Mouse (Mus musculus): ENCODE data around the gene Vav3.

Gene Vav3

GRCm38 (mm10) chr3:109596084-109596483 is 255.6 kb downstream of the Vav3 start:
- DNase-seq = no peak

- no peak for DNase-seq
Observed at GRCm38 (mm10) chr3:109600699-109601451, 260.4 kb downstream of the Vav3 start.

GRCm38 (mm10) chr3:109602753-109603152 is 262.3 kb downstream of the Vav3 start:
- DNase-seq = no peak

- no peak for DNase-seq
Observed at GRCm38 (mm10) chr3:109606121-109606520, 265.7 kb downstream of the Vav3 start.

GRCm38 (mm10) chr3:109621721-109622120 is 281.3 kb downstream of the Vav3 start:
- DNase-seq = no peak

GRCm38 (mm10) chr3:109622361-109622760 is 281.9 kb downstream of the Vav3 start:
- DNase-seq = no peak

GRCm38 (mm10) chr3:109622816-109623215 is 282.4 kb downstream of the Vav3 start:
- DNase-seq = no peak

- no peak for DNase-seq
Observed at GRCm38 (mm10) chr3:109623770-109624169, 283.3 kb downstream of the Vav3 start.

- no peak for DNase-seq
Observed at GRCm38 (mm10) chr3:109636045-109636444, 295.6 kb downstream of the Vav3 start.

GRCm38 (mm10) chr3:109639386-109639785 is 298.9 kb downstream of the Vav3 start:
- DNase-seq = no peak

- DNase-seq = no peak
Observed at GRCm38 (mm10) chr3:109640796-109641195, 300.3 kb downstream of the Vav3 start.

GRCm38 (mm10) chr3:109648242-109648641 is 307.8 kb downstream of the Vav3 start:
- DNase-seq = no peak

GRCm38 (mm10) chr3:109651479-109651878 is 311.0 kb downstream of the Vav3 start:
- no peak for DNase-seq

- no peak for DNase-seq
Observed at GRCm38 (mm10) chr3:109652860-109653631, 312.6 kb downstream of the Vav3 start.

GRCm38 (mm10) chr3:109654386-109654785 is 313.9 kb downstream of the Vav3 start:
- no peak for DNase-seq

GRCm38 (mm10) chr3:109671716-109672115 is 331.3 kb downstream of the Vav3 start:
- peak; percentile 15 for DNase-seq

GRCm38 (mm10) chr3:109672925-109673324 is 332.5 kb downstream of the Vav3 start:
- no peak for DNase-seq

- DNase-seq = no peak
Observed at GRCm38 (mm10) chr3:109680281-109680680, 339.8 kb downstream of the Vav3 start.

GRCm38 (mm10) chr3:109681863-109682262 is 341.4 kb downstream of the Vav3 start:
- no peak for DNase-seq

- DNase-seq = peak; percentile 18
Observed at GRCm38 (mm10) chr3:109683608-109684295, 343.3 kb downstream of the Vav3 start.

- no peak for DNase-seq
Observed at GRCm38 (mm10) chr3:109690566-109690965, 350.1 kb downstream of the Vav3 start.

GRCm38 (mm10) chr3:109692613-109693012 is 352.2 kb downstream of the Vav3 start:
- no peak for DNase-seq

GRCm38 (mm10) chr3:109701301-109701700 is 360.8 kb downstream of the Vav3 start:
- no peak for DNase-seq
